Mouse (Mus musculus): Measurements from ENCODE around the gene Pnp. TPM values are rescaled to one million over a fixed set of nuclear protein-coding genes. Genes with fewer than 3 reads are reported as not detected.
"Not testable (repeated sequence)": the region's sequence is repeated elsewhere in the genome, so short reads cannot be mapped to it uniquely, and the experiment has no call there.

The Pnp gene
- polyA plus RNA-seq, 1 experiment: 25.1 TPM

- TF ChIP-seq CTCF (IDR thresholded peaks at IDR 0.05; ENCODE audit: borderline replicate concordance, insufficient read depth, low read depth, low read length) (no peak), POLR2A (IDR thresholded peaks at IDR 0.05; ENCODE audit: borderline replicate concordance, insufficient read depth, low read length) (no peak)
- Histone ChIP-seq H3K27ac (ENCODE audit: insufficient read depth, low read length) (no peak overlapping the region), H3K4me3 (replicated peaks; ENCODE audit: insufficient read depth, low read depth, low read length) (no peak overlapping the region), H3K27me3 (ENCODE audit: control insufficient read depth, insufficient read depth, low read length) (no peaks in the 10 kb centered on the region), H3K4me1 (ENCODE audit: control insufficient read depth, insufficient read depth, low read length) (no peaks in the 10 kb centered on the region; the same call in 1 of the 2 replicates)
- no peak for DNase-seq
- WGBS: 66% methylated on average over 5 of the region's 5 CpGs
These were observed 37.5 kb downstream of the Pnp start for GRCm38 (mm10) chr14:50968216-50968980.

GRCm38 (mm10) chr14:50969041-50969440 lies 38.2 kb downstream of the Pnp start:
- 0% methylated on average over 1 of the region's 1 CpGs for whole genome bisulfite sequencing
- H3K4me1 ChIP-seq (ENCODE audit: control insufficient read depth, insufficient read depth, low read length): no peaks in the 10 kb centered on the region; the same call in 1 of the 2 replicates
- DNase-seq: peak in 1 of 2 experiments; percentile 3
- no peaks in the 10 kb centered on the region for H3K27me3 ChIP-seq (ENCODE audit: control insufficient read depth, insufficient read depth, low read length)
- H3K4me3 ChIP-seq (replicated peaks; ENCODE audit: insufficient read depth, low read depth, low read length): no peak overlapping the region
- no peak for TF ChIP-seq POLR2A (IDR thresholded peaks at IDR 0.05; ENCODE audit: borderline replicate concordance, insufficient read depth, low read length)
- no peak for TF ChIP-seq CTCF (IDR thresholded peaks at IDR 0.05; ENCODE audit: borderline replicate concordance, insufficient read depth, low read depth, low read length)
- H3K27ac ChIP-seq (ENCODE audit: insufficient read depth, low read length): no peak overlapping the region

- peak; percentile 29 to 51 for DNase-seq
- WGBS: 12% methylated on average over 12 of the region's 12 CpGs
- peak overlapping the region; percentile 47; the same call in 1 of the 2 replicates for H3K27ac ChIP-seq (ENCODE audit: insufficient read depth, low read length)
- H3K4me3 ChIP-seq (replicated peaks; ENCODE audit: insufficient read depth, low read depth, low read length): no peak overlapping the region
- no peaks in the 10 kb centered on the region; the same call in 1 of the 2 replicates for H3K4me1 ChIP-seq (ENCODE audit: control insufficient read depth, insufficient read depth, low read length)
- H3K27me3 ChIP-seq (ENCODE audit: control insufficient read depth, insufficient read depth, low read length): no peaks in the 10 kb centered on the region
- TF ChIP-seq POLR2A (IDR thresholded peaks at IDR 0.05; ENCODE audit: borderline replicate concordance, insufficient read depth, low read length) (no peak), CTCF (IDR thresholded peaks at IDR 0.05; ENCODE audit: borderline replicate concordance, insufficient read depth, low read depth, low read length) (no peak)
These were observed 39.0 kb downstream of the Pnp start for GRCm38 (mm10) chr14:50969558-50970544.

GRCm38 (mm10) chr14:50970822-50971221 lies 39.9 kb downstream of the Pnp start:
- Histone ChIP-seq H3K27ac (ENCODE audit: insufficient read depth, low read length) (no peak overlapping the region; the same call in 1 of the 2 replicates), H3K27me3 (ENCODE audit: control insufficient read depth, insufficient read depth, low read length) (no peaks in the 10 kb centered on the region), H3K4me3 (replicated peaks; ENCODE audit: insufficient read depth, low read depth, low read length) (no peak overlapping the region), H3K4me1 (ENCODE audit: control insufficient read depth, insufficient read depth, low read length) (no peaks in the 10 kb centered on the region; the same call in 1 of the 2 replicates)
- TF ChIP-seq POLR2A (IDR thresholded peaks at IDR 0.05; ENCODE audit: borderline replicate concordance, insufficient read depth, low read length): no peak
- WGBS: 92% methylated on average over 1 of the region's 1 CpGs
- no peak for DNase-seq

- not testable (repeated sequence) for H3K4me1 ChIP-seq (ENCODE audit: control insufficient read depth, insufficient read depth, low read length); H3K4me3 ChIP-seq (replicated peaks; ENCODE audit: insufficient read depth, low read depth, low read length); H3K27me3 ChIP-seq (ENCODE audit: control insufficient read depth, insufficient read depth, low read length); DNase-seq; H3K27ac ChIP-seq (ENCODE audit: insufficient read depth, low read length)
- WGBS: 91% methylated on average over 5 of the region's 5 CpGs
These were observed 42.2 kb downstream of the Pnp start for GRCm38 (mm10) chr14:50973054-50973453.

- WGBS: 75% methylated on average over 4 of the region's 4 CpGs
- H3K4me1 ChIP-seq (ENCODE audit: control insufficient read depth, insufficient read depth, low read length): no peaks in the 10 kb centered on the region; the same call in 1 of the 2 replicates
These were observed 42.8 kb downstream of the Pnp start for GRCm38 (mm10) chr14:50973700-50974099.

GRCm38 (mm10) chr14:50975001-50975400 lies 44.1 kb downstream of the Pnp start:
- 70% methylated on average over 5 of the region's 5 CpGs for WGBS
- no peak for TF ChIP-seq POLR2A (IDR thresholded peaks at IDR 0.05; ENCODE audit: borderline replicate concordance, insufficient read depth, low read length)
- TF ChIP-seq CTCF (IDR thresholded peaks at IDR 0.05; ENCODE audit: borderline replicate concordance, insufficient read depth, low read depth, low read length): no peak
- Histone ChIP-seq H3K27me3 (ENCODE audit: control insufficient read depth, insufficient read depth, low read length) (no peaks in the 10 kb centered on the region), H3K4me1 (ENCODE audit: control insufficient read depth, insufficient read depth, low read length) (no peaks in the 10 kb centered on the region), H3K4me3 (replicated peaks; ENCODE audit: insufficient read depth, low read depth, low read length) (no peak overlapping the region), H3K27ac (ENCODE audit: insufficient read depth, low read length) (no peak overlapping the region)
- DNase-seq: no peak

More at GRCm38 (mm10) chr14:50973700-50974099, 42.8 kb downstream of the Pnp start:
- no peak for TF ChIP-seq CTCF (IDR thresholded peaks at IDR 0.05; ENCODE audit: borderline replicate concordance, insufficient read depth, low read depth, low read length)
- no peak overlapping the region for H3K4me3 ChIP-seq (replicated peaks; ENCODE audit: insufficient read depth, low read depth, low read length)
- no peaks in the 10 kb centered on the region for H3K27me3 ChIP-seq (ENCODE audit: control insufficient read depth, insufficient read depth, low read length)
- no peak overlapping the region for H3K27ac ChIP-seq (ENCODE audit: insufficient read depth, low read length)
- DNase-seq: no peak
